ENCODE assay signal across 8 mouse cellular contexts in the genomic region with DNA sequence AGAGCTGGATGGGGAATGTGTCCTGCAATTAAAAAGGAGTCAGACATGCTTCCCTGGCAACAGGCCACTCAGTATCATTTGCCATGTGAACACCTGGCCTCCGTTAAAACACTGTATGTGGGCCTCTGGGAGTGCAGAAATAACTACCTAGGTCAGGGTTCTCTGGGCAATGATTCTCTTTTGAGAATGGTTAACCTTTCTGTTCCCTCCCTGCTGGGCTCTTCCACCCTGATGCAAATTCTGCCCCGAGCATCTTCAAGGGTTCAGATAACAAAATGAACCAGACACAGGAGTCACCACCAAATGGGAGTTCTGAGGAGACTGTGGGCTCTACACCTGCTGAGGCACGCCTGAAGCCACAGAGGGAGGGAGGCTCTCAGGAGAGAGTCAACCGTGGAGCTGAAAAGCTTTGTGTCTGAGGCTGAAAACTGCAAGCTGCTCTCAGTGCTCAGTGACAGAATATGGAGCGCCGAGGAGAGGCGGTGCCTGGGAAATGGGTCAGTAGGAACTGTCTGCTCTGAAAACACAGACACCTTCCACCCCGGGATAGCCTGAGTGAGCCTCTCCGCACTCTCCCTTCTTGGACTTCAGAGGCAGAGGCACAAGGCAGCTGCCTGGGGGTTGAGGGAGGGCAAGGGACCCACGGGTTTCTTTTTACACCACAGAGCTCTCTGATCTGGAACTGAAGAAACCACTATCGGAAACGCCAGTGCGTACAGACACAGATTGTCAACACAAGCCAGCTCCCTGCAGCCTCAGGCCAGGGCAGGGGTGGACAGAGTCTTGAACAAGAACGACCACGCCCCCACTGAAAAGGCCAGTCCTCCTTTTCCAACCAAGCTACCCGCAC. TPM values are rescaled to one million over a fixed set of nuclear protein-coding genes. Genes with fewer than 3 reads are reported as not detected.
A peak's percentile ranks its signal among the peaks of the same experiment; 100 is the strongest.
DNase-seq lines count a peak whose midpoint lies in the region; ATAC-seq and TF ChIP-seq lines count a peak whose summit lies in the region.

No protein-coding gene starts in this region.

- no peaks in the 10 kb centered on the region for H3K36me3 ChIP-seq in heart, postnatal 0 days (replicated peaks; ENCODE audit: control insufficient read depth, insufficient read depth, low read length)
- H3K36me3 ChIP-seq in macrophage (ENCODE audit: inconsistent target), result peaks cover 6% of the 10 kb centered on the region

- no peaks in the 10 kb centered on the region for H3K9me3 ChIP-seq in heart, postnatal 0 days (replicated peaks; ENCODE audit: control insufficient read depth, low read length)

- TF ChIP-seq CTCF in heart, postnatal 0 days (IDR thresholded peaks at IDR 0.05; ENCODE audit: low read depth), result no peak

- WGBS in heart, postnatal 0 days, result 29% methylated on average over 16 of the region's 16 CpGs
- WGBS in macrophage (ENCODE audit: missing documents), result 41% methylated on average over 15 of the region's 16 CpGs

- no peak overlapping the region for H3K9ac ChIP-seq in heart, postnatal 0 days (replicated peaks; ENCODE audit: low read depth, low read length)

- ATAC-seq in heart, postnatal 0 days (ENCODE audit: insufficient read depth, low read depth), result no peak
- ATAC-seq in cerebellum, adult (ENCODE audit: insufficient number of reproducible peaks, low FRiP score, low TSS enrichment), result no peak

- peak overlapping the region; percentile 75 for H3K27ac ChIP-seq in heart, postnatal 0 days (ENCODE audit: low read depth)
- H3K27ac ChIP-seq in macrophage, result peak overlapping the region; percentile 100

- H3K27me3 ChIP-seq in heart, postnatal 0 days (ENCODE audit: control insufficient read depth, insufficient read depth, low read length), result no peaks in the 10 kb centered on the region

- H3K79me2 ChIP-seq in macrophage (ENCODE audit: inconsistent target), result peaks cover 99% of the 10 kb centered on the region

- TF ChIP-seq EP300 in heart, postnatal 0 days (IDR thresholded peaks at IDR 0.05; ENCODE audit: low read depth), result no peak

- no peak overlapping the region for H3K4me3 ChIP-seq in heart, postnatal 0 days (ENCODE audit: low read depth, low read length)
- H3K4me3 ChIP-seq in macrophage (ENCODE audit: inconsistent target), result no peak overlapping the region

- no peak overlapping the region for H3K4me2 ChIP-seq in heart, postnatal 0 days (ENCODE audit: low read depth, low read length)

- peak; percentile 25 for DNase-seq in cerebellum, adult 8-10 months
- no peak for DNase-seq in cerebellum, adult 11-12 months
- peak; percentile 52 for DNase-seq in CD4-positive, CD25-positive, alpha-beta regulatory T cell, adult 2 months (ENCODE audit: low read depth, low spot score)
- DNase-seq in heart, postnatal 0 days (ENCODE audit: low spot score), result no peak
- DNase-seq in thymus, postnatal 4 days, result peak; percentile 71
- DNase-seq in adrenal gland, postnatal 14 days, result no peak

- peaks cover 79% of the 10 kb centered on the region for H3K4me1 ChIP-seq in heart, postnatal 0 days (ENCODE audit: control insufficient read depth, insufficient read depth)

RNA-seq across cellular contexts. Expression of gene Cerk, which starts 12.6 kb away (rescaled TPM):
- 25.3 and 28.2 TPM in 2 replicates for total RNA-seq in heart, postnatal 0 days (2014; rRNA removed; ENCODE audit: low replicate concordance)
- 12.1 and 14.5 TPM in 2 replicates for polyA plus RNA-seq in heart, postnatal 0 days (2015; fragmentation: Nextera tagmentation; extraction: Ambion mirVana)
- 100 to 1,000 TPM in 22 of 26 experiments, 10 to 100 TPM in 4; 29.9 to 512 (median 265) TPM for total RNA-seq in macrophage (2018; cell fraction: chromatin; rRNA removed)
- 100 to 1,000 TPM in 23 of 26 experiments, 10 to 100 TPM in 3; 62.0 to 216 (median 136) TPM for total RNA-seq in macrophage (2018; cell fraction: cytosol; rRNA removed)
- total RNA-seq in macrophage (2018; cell fraction: nucleus; rRNA removed), result 100 to 1,000 TPM in 22 of 26 experiments, 10 to 100 TPM in 4; 50.0 to 412 (median 210) TPM
- 118 to 148 TPM (median 141 TPM) in 3 replicates for polyA plus RNA-seq in macrophage (2018)
- total RNA-seq in adrenal gland, postnatal 14 days (2021), result 31.5 and 33.0 TPM in 2 replicates

RNA-seq across cellular contexts. Expression of gene Tbc1d22a, which starts 40.9 kb away (rescaled TPM):
- total RNA-seq in heart, postnatal 0 days (2014; rRNA removed; ENCODE audit: low replicate concordance), result 26.6 and 31.4 TPM in 2 replicates
- 9.7 and 10.0 TPM in 2 replicates for polyA plus RNA-seq in heart, postnatal 0 days (2015; fragmentation: Nextera tagmentation; extraction: Ambion mirVana)
- 100 to 1,000 TPM in 22 of 26 experiments, 10 to 100 TPM in 4; 49.2 to 243 (median 149) TPM for total RNA-seq in macrophage (2018; cell fraction: chromatin; rRNA removed)
- total RNA-seq in macrophage (2018; cell fraction: cytosol; rRNA removed), result 10 to 100 TPM; 47.8 to 85.0 (median 62.8) TPM
- total RNA-seq in macrophage (2018; cell fraction: nucleus; rRNA removed), result 100 to 1,000 TPM in 11 of 26 experiments, 10 to 100 TPM in 15; 41.2 to 234 (median 79.2) TPM
- polyA plus RNA-seq in macrophage (2018), result 49.5 to 60.9 TPM (median 57.9 TPM) in 3 replicates
- 26.8 and 32.0 TPM in 2 replicates for total RNA-seq in adrenal gland, postnatal 14 days (2021)

Comparison
In these comparisons a context has a peak if more than half of its experiments do, and no peak if none do; other contexts are left out.
1. DNase-seq: peak in cerebellum, adult 8-10 months (single experiment), CD4-positive, CD25-positive, alpha-beta regulatory T cell, adult 2 months (single experiment) and thymus, postnatal 4 days (single experiment); none in cerebellum, adult 11-12 months (single experiment), heart, postnatal 0 days (single experiment) and adrenal gland, postnatal 14 days (single experiment).